Mouse (Mus musculus): ENCODE results near the gene Rps11. TPM values are rescaled to one million over a fixed set of nuclear protein-coding genes. Genes with fewer than 3 reads are reported as not detected.
A peak's percentile ranks its signal among the peaks of the same experiment; 100 is the strongest.

Gene Rps11
- polyA plus RNA-seq, 1 experiment from 2014 or later: 759 TPM

DNA sequence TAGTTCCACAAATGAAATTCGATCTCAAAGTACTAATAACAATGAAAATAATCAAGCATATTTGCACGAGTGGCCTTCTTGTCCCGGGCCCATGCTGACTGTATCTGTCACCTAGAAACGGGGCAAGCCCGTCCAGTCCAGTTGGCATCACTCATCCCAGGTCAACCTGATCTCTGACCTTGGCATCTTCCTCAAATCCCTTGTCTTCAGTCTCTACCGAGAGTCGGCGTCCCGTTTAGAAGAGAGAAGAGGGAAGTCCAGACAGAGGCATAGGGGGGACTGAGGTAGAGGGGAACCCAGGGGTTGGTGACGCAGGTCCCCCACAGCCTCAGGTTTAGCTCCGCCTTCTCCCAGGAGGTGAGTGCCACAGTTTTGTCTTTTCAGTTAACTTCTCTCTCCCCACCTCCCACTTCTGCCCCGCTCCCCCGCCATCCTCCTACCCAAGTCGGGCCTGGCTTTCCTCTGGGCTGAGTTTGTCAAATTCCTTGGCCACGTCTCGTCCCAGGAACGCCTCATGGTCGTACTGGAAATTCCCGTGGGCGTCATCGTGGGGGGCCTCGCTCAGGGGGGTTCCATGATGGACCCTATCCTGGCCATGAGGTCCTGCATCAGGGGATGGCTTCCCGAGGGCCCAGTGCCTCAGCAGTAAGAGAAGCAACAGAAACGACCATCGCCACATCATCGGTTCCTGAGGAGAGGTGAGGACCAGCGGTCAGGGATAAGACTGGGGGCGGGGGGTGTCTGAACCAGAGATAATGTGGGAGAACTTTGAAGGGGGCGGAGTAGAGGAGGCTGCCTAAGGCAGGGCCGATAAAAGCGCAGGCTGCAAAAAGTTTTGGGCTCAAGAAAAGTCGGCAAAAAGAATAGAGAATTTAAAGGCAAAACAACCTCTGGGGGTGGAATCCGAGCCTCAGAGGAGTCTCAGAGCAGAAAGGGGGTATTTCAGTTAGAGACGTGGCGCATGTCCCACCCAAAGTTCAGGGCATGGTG lies 32.9 kb downstream of the Rps11 start:
- Histone ChIP-seq H3K9me3 (replicated peaks) (no peaks in the 10 kb centered on the region), H3K36me3 (no peaks in the 10 kb centered on the region), H3K4me2 (peak overlapping the region; percentile 64), H3K4me1 (peaks cover 18% of the 10 kb centered on the region), H3K4me3 (replicated peaks) (peak overlapping the region; percentile 41), H3K9ac (replicated peaks) (peak overlapping the region; percentile 49), H3K27me3 (replicated peaks) (no peaks in the 10 kb centered on the region), H3K27ac (replicated peaks) (peak overlapping the region; percentile 18; the same call in 1 of the 2 replicates)
- WGBS: 19% methylated on average over 35 of the region's 35 CpGs
- ATAC-seq (ENCODE audit: low FRiP score): peak; percentile 62

DNA sequence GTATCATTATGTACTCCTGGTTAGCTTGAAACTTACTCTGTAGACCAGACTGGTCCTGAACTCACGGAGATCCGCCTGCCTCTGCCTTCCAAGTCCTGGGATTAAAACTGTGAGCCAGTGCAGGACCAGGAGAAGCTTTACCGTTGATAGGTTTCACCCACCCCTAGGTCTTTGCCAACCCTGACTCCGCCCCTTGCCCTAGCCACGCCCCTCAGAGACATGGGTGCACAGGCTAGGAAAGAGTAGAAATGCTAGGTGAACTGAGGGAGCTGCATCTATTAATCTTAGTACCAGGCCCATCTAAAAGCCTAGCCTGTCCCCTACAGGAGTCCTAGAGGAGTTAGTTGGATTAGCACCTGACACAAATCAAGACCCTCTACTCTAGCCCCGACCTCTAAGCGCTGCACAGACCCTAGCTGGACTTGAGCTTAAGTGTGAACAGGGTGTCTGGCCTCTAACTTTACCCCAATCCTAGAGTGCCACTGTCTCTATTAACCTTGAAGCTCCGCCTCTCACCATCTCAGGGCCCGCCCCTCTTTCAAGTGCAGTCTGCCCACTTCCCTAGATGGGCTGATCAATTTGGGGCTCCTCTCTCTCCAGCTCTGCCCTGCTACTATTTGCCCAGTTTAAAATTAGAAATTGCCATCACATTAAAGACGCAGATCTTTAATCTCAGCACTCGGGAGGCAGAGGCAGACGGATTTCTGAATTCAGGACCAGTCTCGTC lies 33.8 kb downstream of the Rps11 start:
- peak overlapping the region; percentile 64 for H3K4me2 ChIP-seq
- H3K9ac ChIP-seq (replicated peaks): no peak overlapping the region
- H3K36me3 ChIP-seq: no peaks in the 10 kb centered on the region
- no peaks in the 10 kb centered on the region for H3K9me3 ChIP-seq (replicated peaks)
- ATAC-seq (ENCODE audit: low FRiP score): no peak
- no peaks in the 10 kb centered on the region for H3K27me3 ChIP-seq (replicated peaks)
- peak overlapping the region; percentile 41; the same call in 1 of the 2 replicates for H3K4me3 ChIP-seq (replicated peaks)
- no peak overlapping the region for H3K27ac ChIP-seq (replicated peaks)
- peaks cover 18% of the 10 kb centered on the region for H3K4me1 ChIP-seq
- 83% methylated on average over 13 of the region's 13 CpGs for WGBS

DNA sequence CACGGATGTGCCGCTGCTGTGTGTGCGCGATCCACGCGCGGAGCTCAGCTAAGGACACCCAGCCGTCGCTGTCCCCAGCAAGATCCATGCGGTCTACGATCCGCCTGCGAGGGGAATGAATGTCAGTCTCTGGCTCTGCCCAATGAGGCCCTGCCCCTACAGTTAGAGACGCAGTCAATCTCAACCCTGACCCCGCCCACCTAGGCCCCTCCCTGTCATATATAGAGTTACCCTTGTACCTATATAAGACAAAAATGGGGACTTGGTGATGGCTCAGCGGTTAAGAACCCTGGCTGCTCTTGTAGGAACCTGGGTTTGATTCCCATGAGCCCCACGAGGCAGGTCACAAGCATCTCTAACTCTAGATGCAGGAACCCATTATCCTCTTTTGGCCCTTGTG lies 35.6 kb downstream of the Rps11 start:
- H3K9ac ChIP-seq (replicated peaks): no peak overlapping the region
- H3K4me2 ChIP-seq: no peak overlapping the region
- no peaks in the 10 kb centered on the region for H3K27me3 ChIP-seq (replicated peaks)
- WGBS: 94% methylated on average over 17 of the region's 17 CpGs
- H3K27ac ChIP-seq (replicated peaks): no peak overlapping the region
- H3K9me3 ChIP-seq (replicated peaks): no peaks in the 10 kb centered on the region
- H3K36me3 ChIP-seq: no peaks in the 10 kb centered on the region
- peaks cover 18% of the 10 kb centered on the region for H3K4me1 ChIP-seq
- no peak overlapping the region for H3K4me3 ChIP-seq (replicated peaks)
- ATAC-seq (ENCODE audit: low FRiP score): no peak

DNA sequence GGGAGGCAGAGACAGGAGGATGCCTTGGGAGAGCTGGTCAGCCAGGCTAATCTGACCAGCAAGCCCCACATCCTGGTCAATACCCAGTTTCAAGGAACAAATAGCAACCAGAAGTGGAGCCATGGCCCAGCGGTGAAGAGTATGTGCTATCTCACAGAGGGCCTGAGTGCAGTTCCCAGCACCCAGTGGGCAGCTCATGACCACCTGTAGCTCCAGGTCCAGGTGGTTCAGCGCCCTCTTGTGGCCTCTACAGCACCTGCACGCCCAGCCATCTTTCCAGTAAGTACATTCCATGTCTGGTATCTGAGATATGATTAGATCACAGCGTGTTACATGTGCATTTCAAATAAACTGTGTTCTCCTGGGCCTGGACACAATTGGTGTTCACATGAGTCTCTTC lies 38.2 kb downstream of the Rps11 start:
- Histone ChIP-seq H3K27me3 (replicated peaks) (no peaks in the 10 kb centered on the region), H3K9ac (replicated peaks) (no peak overlapping the region), H3K9me3 (replicated peaks) (no peaks in the 10 kb centered on the region), H3K4me3 (replicated peaks) (no peak overlapping the region), H3K4me1 (peaks cover 10% of the 10 kb centered on the region), H3K27ac (replicated peaks) (no peak overlapping the region), H3K4me2 (no peak overlapping the region), H3K36me3 (no peaks in the 10 kb centered on the region)
- 83% methylated on average over 4 of the region's 4 CpGs for WGBS
- no peak for ATAC-seq (ENCODE audit: low FRiP score)

DNA sequence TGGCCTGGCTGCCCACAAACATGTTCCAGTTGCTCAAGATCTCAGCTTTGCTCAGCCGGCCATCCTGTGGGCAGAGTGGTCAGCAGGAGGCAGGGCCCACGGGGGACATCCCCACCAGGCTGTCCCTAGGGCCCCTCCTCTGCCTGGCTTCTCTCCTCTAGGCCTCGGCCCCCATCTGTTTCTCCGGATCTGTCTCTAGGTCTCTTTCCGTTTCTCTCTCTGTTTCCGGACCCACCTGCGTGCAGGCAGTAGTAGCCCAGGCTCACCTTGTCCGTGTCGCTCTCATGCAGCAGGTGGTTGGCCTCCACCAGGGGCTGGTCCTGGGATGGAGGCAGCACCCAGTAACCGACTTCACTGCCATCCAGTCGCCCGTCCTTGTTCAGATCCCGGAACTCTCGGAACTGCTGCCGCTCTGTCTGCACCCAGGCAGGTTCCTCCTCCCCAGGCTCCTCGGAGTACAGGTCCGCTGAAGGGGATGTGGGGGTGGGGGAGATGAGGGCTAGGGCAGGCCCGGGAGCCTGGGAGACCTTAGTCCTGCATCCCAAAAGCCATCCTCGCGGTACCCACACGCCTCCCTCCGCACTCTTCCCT lies 40.8 kb downstream of the Rps11 start:
- H3K4me1 ChIP-seq: peaks cover 14% of the 10 kb centered on the region
- no peak overlapping the region for H3K4me3 ChIP-seq (replicated peaks)
- H3K4me2 ChIP-seq: no peak overlapping the region
- H3K27ac ChIP-seq (replicated peaks): no peak overlapping the region
- no peaks in the 10 kb centered on the region for H3K36me3 ChIP-seq
- H3K9ac ChIP-seq (replicated peaks): no peak overlapping the region
- no peaks in the 10 kb centered on the region for H3K27me3 ChIP-seq (replicated peaks)
- H3K9me3 ChIP-seq (replicated peaks): no peaks in the 10 kb centered on the region
- 87% methylated on average over 22 of the region's 22 CpGs for WGBS
- no peak for ATAC-seq (ENCODE audit: low FRiP score)

DNA sequence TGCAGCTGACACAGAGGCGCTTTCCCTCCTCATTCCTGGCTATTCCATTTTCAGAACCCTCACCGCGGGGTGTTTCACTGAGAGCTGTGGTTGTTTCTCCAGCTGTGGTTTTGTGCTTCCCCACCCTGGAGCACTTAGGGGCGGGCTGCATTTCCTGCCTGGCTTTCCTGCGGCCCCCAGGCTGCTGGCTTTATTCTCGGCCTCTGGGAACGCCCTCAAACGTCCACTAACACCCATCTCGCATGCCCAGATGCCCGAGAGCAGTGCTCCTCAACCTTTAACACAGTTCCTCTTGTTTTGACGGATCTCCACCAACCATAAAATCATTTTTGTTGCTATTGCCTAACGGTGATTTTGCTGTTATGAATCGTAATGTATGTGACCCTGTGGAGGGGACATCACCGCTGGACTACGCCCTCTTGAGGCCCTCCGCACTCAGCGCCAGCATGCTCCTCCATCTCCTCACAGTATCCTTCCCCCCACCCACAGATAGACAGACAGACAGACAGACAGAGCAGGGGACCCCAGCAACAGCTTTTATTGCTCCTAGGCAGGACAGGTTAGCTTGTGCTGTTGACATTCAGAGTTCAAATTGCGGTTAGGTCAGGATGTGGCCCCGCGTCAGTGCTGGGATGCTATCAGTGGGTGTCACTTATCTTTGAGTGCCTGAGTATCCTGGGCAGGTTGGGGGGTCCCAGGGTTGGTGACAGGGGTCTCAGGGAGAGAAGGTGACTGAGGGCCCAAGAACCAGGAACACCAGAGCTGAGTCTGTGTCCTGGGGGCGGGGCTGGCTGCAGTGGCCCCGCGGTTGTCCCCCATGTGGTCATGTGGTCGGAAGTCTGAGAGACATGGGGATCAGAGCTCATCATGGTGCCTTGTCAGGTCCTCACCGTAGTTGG lies 41.6 kb downstream of the Rps11 start:
- Histone ChIP-seq H3K4me1 (peaks cover 14% of the 10 kb centered on the region), H3K4me2 (no peak overlapping the region), H3K4me3 (replicated peaks) (no peak overlapping the region), H3K27ac (replicated peaks) (peak overlapping the region; percentile 70), H3K9ac (replicated peaks) (peak overlapping the region; percentile 10; the same call in 1 of the 2 replicates), H3K27me3 (replicated peaks) (no peaks in the 10 kb centered on the region), H3K36me3 (no peaks in the 10 kb centered on the region), H3K9me3 (replicated peaks) (no peaks in the 10 kb centered on the region)
- 58% methylated on average over 25 of the region's 25 CpGs for WGBS
- ATAC-seq (ENCODE audit: low FRiP score): no peak

DNA sequence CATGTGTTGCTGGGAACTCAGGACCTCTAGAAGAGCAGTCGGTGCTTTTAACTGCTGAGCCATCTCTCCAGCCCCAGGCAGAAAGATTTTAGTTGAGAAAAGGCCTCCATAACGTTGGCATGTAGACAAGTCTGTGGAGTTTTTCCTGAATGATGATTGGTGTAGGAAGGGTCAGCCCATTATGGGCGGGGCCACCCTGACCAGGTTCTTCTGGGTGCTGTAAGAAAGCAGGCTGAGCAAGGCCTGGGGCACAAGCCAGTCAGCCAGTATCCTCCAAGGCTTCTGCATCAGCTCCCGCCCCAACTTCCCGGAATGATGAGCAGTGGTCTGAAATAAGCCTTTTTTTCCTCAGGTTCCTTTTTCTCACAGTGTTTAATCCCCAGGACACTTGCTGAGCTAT lies 43.2 kb downstream of the Rps11 start:
- H3K4me3 ChIP-seq (replicated peaks): no peak overlapping the region
- H3K9me3 ChIP-seq (replicated peaks): no peaks in the 10 kb centered on the region
- no peaks in the 10 kb centered on the region for H3K27me3 ChIP-seq (replicated peaks)
- H3K36me3 ChIP-seq: peaks cover 12% of the 10 kb centered on the region
- H3K4me2 ChIP-seq: no peak overlapping the region
- H3K4me1 ChIP-seq: peaks cover 14% of the 10 kb centered on the region
- H3K27ac ChIP-seq (replicated peaks): no peak overlapping the region
- WGBS: 55% methylated on average over 5 of the region's 5 CpGs
- no peak overlapping the region for H3K9ac ChIP-seq (replicated peaks)
- no peak for ATAC-seq (ENCODE audit: low FRiP score)

DNA sequence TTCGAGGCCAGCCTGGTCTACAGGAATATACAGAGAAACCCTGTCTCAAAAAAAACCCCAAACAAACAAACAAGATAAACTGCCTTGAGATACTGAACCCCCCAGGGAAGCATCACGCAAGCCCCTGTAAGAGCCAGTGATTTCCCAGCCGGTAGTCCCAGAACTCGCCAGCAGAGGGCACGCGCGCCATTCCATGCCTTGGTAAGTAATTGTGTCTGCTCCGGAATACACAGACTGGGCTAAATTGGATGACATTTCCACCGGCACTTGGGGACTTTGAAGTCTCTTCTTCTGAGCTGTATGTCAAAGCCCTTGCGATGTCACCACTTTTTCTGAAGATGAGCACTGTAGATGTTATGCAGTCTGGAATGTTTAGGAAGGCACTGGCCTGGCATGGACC lies 44.4 kb downstream of the Rps11 start:
- ATAC-seq (ENCODE audit: low FRiP score): peak; percentile 74
- H3K9me3 ChIP-seq (replicated peaks): no peaks in the 10 kb centered on the region
- no peak overlapping the region for H3K27ac ChIP-seq (replicated peaks)
- H3K27me3 ChIP-seq (replicated peaks): no peaks in the 10 kb centered on the region
- H3K4me1 ChIP-seq: peaks cover 14% of the 10 kb centered on the region
- H3K36me3 ChIP-seq: peaks cover 15% of the 10 kb centered on the region
- 1% methylated on average over 10 of the region's 10 CpGs for WGBS
- H3K9ac ChIP-seq (replicated peaks): no peak overlapping the region
- no peak overlapping the region; the same call in 1 of the 2 replicates for H3K4me2 ChIP-seq
- no peak overlapping the region for H3K4me3 ChIP-seq (replicated peaks)

DNA sequence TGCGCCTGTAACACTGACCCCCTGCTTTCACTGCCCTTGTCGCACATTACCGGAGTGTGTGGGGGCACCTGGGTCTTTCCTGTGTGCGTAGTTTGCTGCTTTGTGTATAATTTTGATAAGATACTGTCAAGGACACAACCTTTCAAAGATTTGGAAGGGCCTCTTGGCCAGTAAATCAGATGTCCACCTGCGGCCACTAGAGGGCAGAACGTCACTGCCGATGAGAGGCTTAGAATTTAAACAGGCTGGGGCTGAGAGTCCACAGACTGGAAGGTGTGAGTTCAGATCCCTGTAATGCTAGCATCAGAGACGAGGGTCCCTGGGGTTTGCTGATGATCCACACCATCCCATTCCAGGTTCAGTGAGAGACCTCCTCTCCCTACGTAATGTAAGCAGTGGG lies 45.7 kb downstream of the Rps11 start:
- Histone ChIP-seq H3K27ac (replicated peaks) (no peak overlapping the region), H3K9ac (replicated peaks) (no peak overlapping the region), H3K36me3 (peaks cover 23% of the 10 kb centered on the region), H3K4me1 (peaks cover 14% of the 10 kb centered on the region), H3K9me3 (replicated peaks) (no peaks in the 10 kb centered on the region), H3K27me3 (replicated peaks) (no peaks in the 10 kb centered on the region), H3K4me3 (replicated peaks) (no peak overlapping the region), H3K4me2 (no peak overlapping the region)
- no peak for ATAC-seq (ENCODE audit: low FRiP score)
- WGBS: 43% methylated on average over 9 of the region's 9 CpGs

DNA sequence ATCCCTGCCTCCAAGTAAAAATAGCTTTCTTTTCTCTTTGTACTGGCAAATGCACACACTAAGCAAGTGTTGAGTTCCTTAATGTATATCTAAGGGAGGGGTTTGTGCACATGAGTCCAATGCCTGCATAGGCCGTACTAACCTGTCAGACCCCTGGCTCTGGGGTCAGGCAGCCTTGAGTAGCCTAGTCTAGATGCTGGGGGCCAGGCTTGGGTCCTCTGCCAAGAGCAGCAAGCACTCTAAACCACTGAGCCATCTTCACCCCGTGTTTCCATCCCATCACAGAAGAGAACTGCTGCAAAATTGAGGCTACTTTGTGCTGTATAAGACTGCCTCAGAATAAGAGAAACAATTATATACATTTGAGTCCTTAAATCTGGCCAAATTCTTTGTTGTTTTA lies 46.4 kb downstream of the Rps11 start:
- Histone ChIP-seq H3K4me1 (peaks cover 12% of the 10 kb centered on the region), H3K9me3 (replicated peaks) (no peaks in the 10 kb centered on the region), H3K4me2 (no peak overlapping the region), H3K27me3 (replicated peaks) (no peaks in the 10 kb centered on the region), H3K27ac (replicated peaks) (no peak overlapping the region), H3K36me3 (peaks cover 23% of the 10 kb centered on the region), H3K9ac (replicated peaks) (no peak overlapping the region), H3K4me3 (replicated peaks) (no peak overlapping the region)
- 98% methylated on average over 2 of the region's 2 CpGs for WGBS
- ATAC-seq (ENCODE audit: low FRiP score): no peak

DNA sequence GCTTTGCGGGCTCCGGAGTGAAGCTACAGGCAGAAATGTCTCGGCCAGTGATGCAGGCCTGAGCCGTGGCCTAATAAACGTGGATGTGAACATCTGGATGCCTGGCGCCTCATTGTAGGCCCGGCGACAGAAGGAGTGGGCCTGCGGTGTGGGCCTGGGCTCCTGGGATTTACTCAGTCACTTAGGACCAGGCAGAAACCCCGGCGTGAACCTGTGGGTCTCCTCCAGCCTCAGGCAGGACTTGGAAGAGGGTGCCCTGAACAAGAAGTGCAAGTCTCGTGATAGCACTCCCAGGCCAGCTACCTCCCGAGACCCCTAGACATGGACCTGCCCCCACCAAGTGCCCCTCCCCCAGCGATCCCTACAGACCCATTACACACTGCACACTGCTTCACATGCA lies 46.9 kb downstream of the Rps11 start:
- peaks cover 7% of the 10 kb centered on the region; the same call in 1 of the 2 replicates for H3K4me1 ChIP-seq
- no peaks in the 10 kb centered on the region for H3K27me3 ChIP-seq (replicated peaks)
- WGBS: 84% methylated on average over 14 of the region's 14 CpGs
- no peak overlapping the region for H3K9ac ChIP-seq (replicated peaks)
- ATAC-seq (ENCODE audit: low FRiP score): no peak
- H3K4me2 ChIP-seq: no peak overlapping the region
- no peak overlapping the region for H3K27ac ChIP-seq (replicated peaks)
- peaks cover 23% of the 10 kb centered on the region for H3K36me3 ChIP-seq
- H3K9me3 ChIP-seq (replicated peaks): no peaks in the 10 kb centered on the region
- H3K4me3 ChIP-seq (replicated peaks): no peak overlapping the region
